Mouse (Mus musculus): ENCODE data around the gene Bcas3. TPM values are rescaled to one million over a fixed set of nuclear protein-coding genes. Genes with fewer than 3 reads are reported as not detected.
"Not testable (repeated sequence)": the region's sequence is repeated elsewhere in the genome, so short reads cannot be mapped to it uniquely, and the experiment has no call there.

Gene Bcas3
- polyA plus RNA-seq, 1 experiment from 2014 or later: 13.6 TPM

GRCm38 (mm10) chr11:85712860-85713813 lies 360.2 kb downstream of the Bcas3 start:
- WGBS (ENCODE audit: insufficient replicate concordance): 46% methylated on average over 19 of the region's 19 CpGs
- H3K27ac ChIP-seq (ENCODE audit: low read depth): peak overlapping the region; percentile 63
- H3K9me3 ChIP-seq (ENCODE audit: low read length): no peaks in the 10 kb centered on the region
- H3K4me2 ChIP-seq (ENCODE audit: low read depth, low read length): peak overlapping the region; percentile 42
- no peak overlapping the region for H3K4me3 ChIP-seq (ENCODE audit: low read depth, low read length)
- ATAC-seq (peak; percentile 76), DNase-seq (peak; percentile 82)
- no peak overlapping the region for H3K9ac ChIP-seq (replicated peaks)
- H3K36me3 ChIP-seq (replicated peaks; ENCODE audit: insufficient read depth, low read length): no peaks in the 10 kb centered on the region
- no peaks in the 10 kb centered on the region for H3K27me3 ChIP-seq (ENCODE audit: insufficient read depth, low read length)
- TF ChIP-seq EP300 (IDR thresholded peaks at IDR 0.05; ENCODE audit: low read depth) (0 out of 2 replicates have a peak, but pooled peaks have one; percentile 30), CTCF (IDR thresholded peaks at IDR 0.05; ENCODE audit: low read depth) (no peak)
- H3K4me1 ChIP-seq (ENCODE audit: insufficient read depth): peaks cover 4% of the 10 kb centered on the region; the same call in 1 of the 2 replicates

DNA sequence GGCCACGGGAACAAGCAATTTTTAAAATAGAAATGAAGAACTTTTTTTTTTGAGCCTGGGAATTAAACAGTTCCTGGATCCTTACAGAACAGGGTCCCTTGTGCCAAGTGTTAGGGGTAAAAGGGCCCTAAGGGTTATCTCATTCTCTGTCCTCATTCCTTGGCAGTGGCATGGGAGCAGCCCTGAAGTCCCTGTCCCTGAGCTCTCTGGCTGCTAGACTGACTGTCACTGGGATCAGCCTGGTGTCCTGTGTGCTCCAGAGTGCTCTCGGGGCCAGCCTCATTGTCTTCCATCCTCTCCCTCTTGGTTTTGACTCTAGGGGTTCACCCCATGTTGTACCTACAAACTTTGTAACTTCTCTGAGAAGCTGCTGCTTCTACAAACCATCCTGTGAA lies 360.8 kb downstream of the Bcas3 start:
- ATAC-seq: no peak
- peak overlapping the region; percentile 63 for H3K27ac ChIP-seq (ENCODE audit: low read depth)

GRCm38 (mm10) chr11:85714312-85714931 lies 361.5 kb downstream of the Bcas3 start:
- DNase-seq (no peak), ATAC-seq (no peak)
- peaks cover 4% of the 10 kb centered on the region; the same call in 1 of the 2 replicates for H3K4me1 ChIP-seq (ENCODE audit: insufficient read depth)
- no peak overlapping the region for H3K4me2 ChIP-seq (ENCODE audit: low read depth, low read length)
- 49% methylated on average over 7 of the region's 7 CpGs for WGBS (ENCODE audit: insufficient replicate concordance)
- H3K9me3 ChIP-seq (ENCODE audit: low read length): no peaks in the 10 kb centered on the region
- H3K9ac ChIP-seq (replicated peaks): no peak overlapping the region
- peak overlapping the region; percentile 63; the same call in 1 of the 2 replicates for H3K27ac ChIP-seq (ENCODE audit: low read depth)
- no peaks in the 10 kb centered on the region for H3K36me3 ChIP-seq (replicated peaks; ENCODE audit: insufficient read depth, low read length)
- TF ChIP-seq CTCF (IDR thresholded peaks at IDR 0.05; ENCODE audit: low read depth): no peak
- no peaks in the 10 kb centered on the region for H3K27me3 ChIP-seq (ENCODE audit: insufficient read depth, low read length)
- H3K4me3 ChIP-seq (ENCODE audit: low read depth, low read length): no peak overlapping the region

More for the DNA sequence above, 360.8 kb downstream of the Bcas3 start:
- H3K4me1 ChIP-seq (ENCODE audit: insufficient read depth): peaks cover 4% of the 10 kb centered on the region; the same call in 1 of the 2 replicates
- no peaks in the 10 kb centered on the region for H3K36me3 ChIP-seq (replicated peaks; ENCODE audit: insufficient read depth, low read length)
- TF ChIP-seq EP300 (IDR thresholded peaks at IDR 0.05; ENCODE audit: low read depth) (no peak), CTCF (IDR thresholded peaks at IDR 0.05; ENCODE audit: low read depth) (no peak)
- WGBS (ENCODE audit: insufficient replicate concordance): 25% methylated on average over 2 of the region's 2 CpGs
- no peaks in the 10 kb centered on the region for H3K27me3 ChIP-seq (ENCODE audit: insufficient read depth, low read length)
- no peak for DNase-seq
- H3K9me3 ChIP-seq (ENCODE audit: low read length): no peaks in the 10 kb centered on the region
- no peak overlapping the region for H3K9ac ChIP-seq (replicated peaks)
- no peak overlapping the region for H3K4me3 ChIP-seq (ENCODE audit: low read depth, low read length)
- peak overlapping the region; percentile 42 for H3K4me2 ChIP-seq (ENCODE audit: low read depth, low read length)

- not testable (repeated sequence) for H3K27me3 ChIP-seq (ENCODE audit: insufficient read depth, low read length); ATAC-seq; H3K27ac ChIP-seq (ENCODE audit: low read depth); H3K36me3 ChIP-seq (replicated peaks; ENCODE audit: insufficient read depth, low read length); H3K4me3 ChIP-seq (ENCODE audit: low read depth, low read length); H3K4me2 ChIP-seq (ENCODE audit: low read depth, low read length); H3K4me1 ChIP-seq (ENCODE audit: insufficient read depth); DNase-seq; H3K9me3 ChIP-seq (ENCODE audit: low read length); H3K9ac ChIP-seq (replicated peaks)
- 72% methylated on average over 2 of the region's 2 CpGs for WGBS (ENCODE audit: insufficient replicate concordance)
Observed at GRCm38 (mm10) chr11:85716730-85717129, 363.8 kb downstream of the Bcas3 start.

GRCm38 (mm10) chr11:85719091-85719490 lies 366.1 kb downstream of the Bcas3 start:
- H3K9me3 ChIP-seq (ENCODE audit: low read length): no peaks in the 10 kb centered on the region
- no peak overlapping the region for H3K9ac ChIP-seq (replicated peaks)
- TF ChIP-seq EP300 (IDR thresholded peaks at IDR 0.05; ENCODE audit: low read depth) (no peak), CTCF (IDR thresholded peaks at IDR 0.05; ENCODE audit: low read depth) (no peak)
- 0 out of 2 replicates have a peak overlapping the region, but pooled peaks have one; percentile 29 for H3K27ac ChIP-seq (ENCODE audit: low read depth)
- H3K4me1 ChIP-seq (ENCODE audit: insufficient read depth): peaks cover 2% of the 10 kb centered on the region; the same call in 1 of the 2 replicates
- H3K36me3 ChIP-seq (replicated peaks; ENCODE audit: insufficient read depth, low read length): no peaks in the 10 kb centered on the region
- H3K27me3 ChIP-seq (ENCODE audit: insufficient read depth, low read length): no peaks in the 10 kb centered on the region
- ATAC-seq (no peak), DNase-seq (no peak)
- no peak overlapping the region for H3K4me2 ChIP-seq (ENCODE audit: low read depth, low read length)
- no peak overlapping the region for H3K4me3 ChIP-seq (ENCODE audit: low read depth, low read length)
- WGBS (ENCODE audit: insufficient replicate concordance): 80% methylated on average over 10 of the region's 10 CpGs

GRCm38 (mm10) chr11:85719766-85720165 lies 366.8 kb downstream of the Bcas3 start:
- 0 out of 2 replicates have a peak, but pooled peaks have one; percentile 23 for TF ChIP-seq EP300 (IDR thresholded peaks at IDR 0.05; ENCODE audit: low read depth)
- TF ChIP-seq CTCF (IDR thresholded peaks at IDR 0.05; ENCODE audit: low read depth): no peak
- DNase-seq (no peak), ATAC-seq (peak; percentile 70)
- WGBS (ENCODE audit: insufficient replicate concordance): 36% methylated on average over 7 of the region's 7 CpGs
- Histone ChIP-seq H3K27ac (ENCODE audit: low read depth) (peak overlapping the region; percentile 29; the same call in 1 of the 2 replicates), H3K27me3 (ENCODE audit: insufficient read depth, low read length) (no peaks in the 10 kb centered on the region), H3K4me1 (ENCODE audit: insufficient read depth) (peaks cover 2% of the 10 kb centered on the region; the same call in 1 of the 2 replicates), H3K9me3 (ENCODE audit: low read length) (no peaks in the 10 kb centered on the region), H3K36me3 (replicated peaks; ENCODE audit: insufficient read depth, low read length) (no peaks in the 10 kb centered on the region), H3K9ac (replicated peaks) (no peak overlapping the region), H3K4me3 (ENCODE audit: low read depth, low read length) (no peak overlapping the region), H3K4me2 (ENCODE audit: low read depth, low read length) (no peak overlapping the region)
